Mouse (Mus musculus): ENCODE measurements around the gene Galr3. TPM values are rescaled to one million over a fixed set of nuclear protein-coding genes. Genes with fewer than 3 reads are reported as not detected.
A peak's percentile ranks its signal among the peaks of the same experiment; 100 is the strongest.

The Galr3 gene
- polyA plus RNA-seq, 1 experiment from 2014 or later: 0.12 TPM

- no peak for TF ChIP-seq CTCF (IDR thresholded peaks at IDR 0.05)
- in situ Hi-C loops (cut with MboI; ENCODE audit: low pct_unique_long_range_greater_than_20kb): loop anchor here (5.0 kb wide), 1 partner anchor 34 kb away; no protein-coding TSS in a partner anchor
- ChIA-PET CTCF (interaction anchor here (0.6 to 5.8 kb wide), 14 partner anchors 8 to 110 kb away, joined by 3 to 119 read pairs (median 8); partner anchors contain the start of genes Ankrd54, Eif3l and Triobp), POLR2A (interaction anchor here (1.3 kb wide), 1 partner anchor 29 kb away, joined by 3 read pairs; no protein-coding TSS in a partner anchor)
- peaks cover 14% of the 10 kb centered on the region for H3K27me3 ChIP-seq
- no peak for ATAC-seq
- no peak for DNase-seq (ENCODE audit: low read depth, low spot score)
Measured at GRCm38 (mm10) chr15:79038331-79038730, 3.4 kb upstream of the Galr3 start.

- ATAC-seq (peak; percentile 51), DNase-seq (ENCODE audit: low read depth, low spot score) (no peak)
- POLR2A ChIA-PET: no interaction called here
- in situ Hi-C loops (cut with MboI; ENCODE audit: low pct_unique_long_range_greater_than_20kb): loop anchor here (5.0 kb wide), 1 partner anchor 33 kb away; no protein-coding TSS in a partner anchor
- peaks cover 18% of the 10 kb centered on the region for H3K27me3 ChIP-seq
- TF ChIP-seq CTCF (IDR thresholded peaks at IDR 0.05): no peak
- CTCF ChIA-PET: interaction anchor here (0.6 to 5.8 kb wide), 14 partner anchors 8 to 110 kb away, joined by 3 to 119 read pairs (median 8); partner anchors contain the start of genes Ankrd54, Eif3l and Triobp
Measured at GRCm38 (mm10) chr15:79038853-79039252, 2.8 kb upstream of the Galr3 start.

GRCm38 (mm10) chr15:79040501-79041416 is 926 bp upstream of the Galr3 start:
- DNase-seq (ENCODE audit: low read depth, low spot score) (no peak), ATAC-seq (no peak)
- CTCF ChIA-PET: interaction anchor here (1.6 to 5.8 kb wide), 3 partner anchors 10 to 90 kb away, joined by 4 to 119 read pairs (median 43); no protein-coding TSS in a partner anchor
- TF ChIP-seq CTCF (IDR thresholded peaks at IDR 0.05): no peak
- H3K27me3 ChIP-seq: peaks cover 18% of the 10 kb centered on the region
- in situ Hi-C loops (cut with MboI; ENCODE audit: low pct_unique_long_range_greater_than_20kb): no loop called here
- POLR2A ChIA-PET: interaction anchor here (1.4 kb wide), 1 partner anchor 13 kb away, joined by 4 read pairs; the partner anchor contains the start of gene H1f0

DNA sequence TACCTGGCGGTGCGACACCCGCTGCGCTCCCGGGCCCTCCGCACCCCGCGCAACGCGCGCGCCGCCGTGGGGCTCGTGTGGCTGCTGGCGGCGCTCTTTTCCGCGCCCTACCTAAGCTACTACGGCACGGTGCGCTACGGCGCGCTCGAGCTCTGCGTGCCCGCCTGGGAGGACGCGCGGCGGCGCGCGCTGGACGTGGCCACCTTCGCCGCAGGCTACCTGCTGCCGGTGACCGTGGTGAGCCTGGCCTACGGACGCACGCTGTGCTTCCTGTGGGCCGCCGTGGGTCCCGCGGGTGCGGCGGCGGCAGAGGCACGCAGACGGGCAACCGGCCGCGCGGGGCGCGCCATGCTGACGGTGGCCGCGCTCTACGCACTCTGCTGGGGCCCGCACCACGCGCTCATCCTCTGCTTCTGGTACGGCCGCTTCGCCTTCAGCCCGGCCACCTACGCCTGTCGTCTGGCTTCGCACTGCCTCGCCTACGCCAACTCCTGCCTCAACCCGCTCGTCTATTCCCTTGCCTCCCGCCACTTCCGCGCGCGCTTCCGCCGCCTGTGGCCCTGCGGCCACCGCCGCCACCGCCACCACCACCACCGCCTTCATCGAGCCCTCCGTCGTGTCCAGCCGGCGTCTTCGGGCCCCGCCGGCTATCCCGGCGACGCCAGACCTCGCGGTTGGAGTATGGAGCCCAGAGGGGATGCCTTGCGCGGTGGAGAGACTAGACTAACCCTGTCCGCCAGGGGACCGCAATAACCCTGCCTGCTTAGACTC is 1.2 kb downstream of the Galr3 start:
- CTCF ChIA-PET: no interaction called here
- no peak for DNase-seq (ENCODE audit: low read depth, low spot score)
- POLR2A ChIA-PET: no interaction called here
- no peak for ATAC-seq
- in situ Hi-C loops (cut with MboI; ENCODE audit: low pct_unique_long_range_greater_than_20kb): no loop called here
- H3K27me3 ChIP-seq: peaks cover 18% of the 10 kb centered on the region
- no peak for TF ChIP-seq CTCF (IDR thresholded peaks at IDR 0.05)

- TF ChIP-seq CTCF (IDR thresholded peaks at IDR 0.05): no peak
- no peak for ATAC-seq
- DNase-seq (ENCODE audit: low read depth, low spot score): no peak
- ChIA-PET POLR2A (no interaction called here), CTCF (no interaction called here)
- in situ Hi-C loops (cut with MboI; ENCODE audit: low pct_unique_long_range_greater_than_20kb): no loop called here
- H3K27me3 ChIP-seq: peaks cover 18% of the 10 kb centered on the region
Measured at GRCm38 (mm10) chr15:79044837-79045236, 3.2 kb downstream of the Galr3 start.

- DNase-seq (ENCODE audit: low read depth, low spot score) (no peak), ATAC-seq (no peak)
- no peak for TF ChIP-seq CTCF (IDR thresholded peaks at IDR 0.05)
- ChIA-PET CTCF (interaction anchor here (1.1 to 7.3 kb wide), 3 partner anchors 9 to 24 kb away, joined by 3 to 43 read pairs (median 3); no protein-coding TSS in a partner anchor), POLR2A (interaction anchor here (1.3 kb wide), 1 partner anchor 13 kb away, joined by 4 read pairs; no protein-coding TSS in a partner anchor)
- in situ Hi-C loops (cut with MboI; ENCODE audit: low pct_unique_long_range_greater_than_20kb): no loop called here
- peaks cover 5% of the 10 kb centered on the region for H3K27me3 ChIP-seq
Measured at GRCm38 (mm10) chr15:79048186-79048585, 6.5 kb downstream of the Galr3 start.

DNA sequence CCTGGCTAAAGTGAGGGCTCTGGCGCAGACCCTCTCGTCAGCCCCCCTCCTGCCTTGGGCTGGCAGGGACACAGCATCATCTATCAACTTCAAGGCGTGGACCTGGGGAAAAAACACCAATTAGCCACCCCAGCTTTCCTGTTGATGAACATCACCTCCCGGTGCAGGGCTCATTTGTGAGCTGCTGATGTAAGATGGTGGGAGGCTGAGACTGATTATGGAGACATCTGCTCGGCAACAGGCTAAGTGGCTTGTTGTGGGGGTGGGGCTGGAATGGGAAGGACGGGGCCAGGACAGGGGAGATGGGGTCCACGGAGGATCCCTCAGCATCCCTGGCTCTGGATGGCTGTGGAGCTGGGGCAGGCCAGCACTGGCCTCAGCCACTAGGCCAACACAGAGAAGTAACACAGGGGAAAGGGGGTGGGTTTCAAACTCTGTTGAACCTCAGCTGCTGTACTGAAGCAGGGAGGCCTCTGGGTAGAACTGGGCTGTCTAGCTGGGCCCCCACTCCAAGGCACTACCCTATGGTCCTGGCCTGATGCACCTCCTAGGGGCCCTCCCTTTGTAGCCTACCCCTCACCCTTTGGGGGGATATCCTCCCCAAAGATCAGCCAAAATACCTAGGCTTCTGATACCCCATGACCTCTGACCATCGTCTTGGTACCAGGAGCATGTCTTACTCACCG is 8.6 kb downstream of the Galr3 start:
- in situ Hi-C loops (cut with MboI; ENCODE audit: low pct_unique_long_range_greater_than_20kb): no loop called here
- POLR2A ChIA-PET: interaction anchor here (2.3 kb wide), 1 partner anchor 11 kb away, joined by 5 read pairs; no protein-coding TSS in a partner anchor
- TF ChIP-seq CTCF (IDR thresholded peaks at IDR 0.05): no peak
- CTCF ChIA-PET: interaction anchor here (1.1 to 7.3 kb wide), 3 partner anchors 11 to 22 kb away, joined by 4 to 43 read pairs (median 8); no protein-coding TSS in a partner anchor
- no peaks in the 10 kb centered on the region for H3K27me3 ChIP-seq
- DNase-seq (ENCODE audit: low read depth, low spot score) (no peak), ATAC-seq (no peak)

DNA sequence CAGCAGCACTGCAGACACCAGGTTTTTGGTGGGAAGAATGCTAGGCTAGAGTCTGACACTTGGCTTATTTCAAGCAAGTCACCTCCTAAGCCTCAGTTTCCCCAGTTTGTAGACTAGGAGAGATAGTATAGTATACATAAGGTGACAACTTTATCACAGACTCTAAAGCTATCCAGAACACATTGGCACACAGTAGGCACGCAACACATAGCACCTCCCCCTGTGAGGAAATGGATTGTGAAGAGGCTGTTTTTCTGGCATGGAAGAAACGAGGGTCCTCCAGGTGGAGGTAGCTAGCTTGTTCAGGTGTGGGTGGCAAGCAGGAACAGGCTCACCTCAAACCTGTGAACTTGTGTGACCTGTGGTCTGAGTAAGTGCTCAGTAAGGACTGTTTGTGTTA is 9.3 kb downstream of the Galr3 start:
- ChIA-PET CTCF (interaction anchor here (1.1 to 7.3 kb wide), 3 partner anchors 12 to 21 kb away, joined by 4 to 43 read pairs (median 8); no protein-coding TSS in a partner anchor), POLR2A (interaction anchor here (2.3 kb wide), 1 partner anchor 10 kb away, joined by 5 read pairs; no protein-coding TSS in a partner anchor)
- no peak for TF ChIP-seq CTCF (IDR thresholded peaks at IDR 0.05)
- in situ Hi-C loops (cut with MboI; ENCODE audit: low pct_unique_long_range_greater_than_20kb): no loop called here
- no peak for DNase-seq (ENCODE audit: low read depth, low spot score)
- ATAC-seq: no peak
- no peaks in the 10 kb centered on the region for H3K27me3 ChIP-seq

DNA sequence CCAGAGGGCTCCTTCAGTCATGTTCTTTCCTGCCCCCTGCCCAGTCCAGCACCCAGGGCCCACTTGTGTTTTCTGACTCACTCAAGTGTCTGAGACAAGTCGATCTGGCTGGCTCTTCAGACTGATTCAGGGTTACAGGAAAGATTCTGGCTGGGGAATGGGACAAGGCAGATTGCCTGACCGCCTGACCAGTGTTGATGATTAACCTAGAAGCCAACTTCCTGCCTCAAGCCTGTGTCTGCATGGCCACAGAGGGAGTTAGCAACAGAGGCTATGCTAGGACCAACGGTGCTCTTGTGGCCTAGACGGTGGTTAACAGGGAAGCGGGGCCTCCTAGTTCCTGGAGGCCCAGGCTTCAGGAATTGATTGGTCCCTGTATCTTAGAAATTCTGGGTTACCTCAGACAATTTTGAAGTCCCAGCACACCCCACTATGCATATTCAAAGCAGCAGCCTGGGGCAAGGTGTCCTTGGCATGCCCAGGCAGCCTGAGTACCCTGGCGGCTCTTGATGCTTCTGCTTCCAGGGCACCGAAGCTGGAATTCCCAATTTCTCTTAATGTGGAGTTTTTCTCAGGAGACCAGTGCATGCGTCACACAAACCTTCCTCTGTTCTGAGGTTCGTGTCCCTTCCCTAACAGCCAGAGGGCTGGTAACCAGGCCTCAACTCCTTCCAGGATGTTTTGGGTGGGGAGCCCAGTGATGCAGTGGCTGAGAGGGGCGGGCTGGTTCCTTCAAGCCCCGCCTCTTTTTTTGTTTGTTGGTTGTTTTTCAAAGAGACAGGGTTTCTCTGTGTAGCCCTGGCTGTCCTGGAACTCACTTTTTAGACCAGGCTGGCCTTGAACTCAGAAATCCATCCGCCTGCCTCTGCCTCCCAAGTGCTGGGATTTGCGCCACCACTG is 10.0 kb downstream of the Galr3 start:
- ATAC-seq (peak; percentile 85), DNase-seq (ENCODE audit: low read depth, low spot score) (peak; percentile 97)
- ChIA-PET CTCF (interaction anchor here (1.1 to 7.3 kb wide), 4 partner anchors 11 to 20 kb away, joined by 4 to 43 read pairs (median 8); partner anchors contain the start of gene Ankrd54), POLR2A (interaction anchor here (2.3 kb wide), 1 partner anchor 9 kb away, joined by 5 read pairs; no protein-coding TSS in a partner anchor)
- H3K27me3 ChIP-seq: no peaks in the 10 kb centered on the region
- in situ Hi-C loops (cut with MboI; ENCODE audit: low pct_unique_long_range_greater_than_20kb): no loop called here
- no peak for TF ChIP-seq CTCF (IDR thresholded peaks at IDR 0.05)

Measured in Patski (cell line).